Mouse (Mus musculus) gastrocnemius, postnatal 14 days (tissue): Measurements from ENCODE around the gene Onecut1. TPM values are rescaled to one million over a fixed set of nuclear protein-coding genes. Genes with fewer than 3 reads are reported as not detected.

Source experiments
- DNase-seq: peaks from one replicate; pipeline ENCODE4 v3.0.0; 2021; ENCODE audit warnings: mixed read lengths
- intact Hi-C: fragments of 180-260 bp; cut with DNase I; formaldehyde crosslinking; loops from one replicate; pipeline ENCODE4 v1.15.1; 2025; ENCODE audit warnings: low total_unique reads
- total RNA-seq, 2 experiments: library from RNA; stranded (reverse); gene quantifications; 2 replicates each; pipeline ENCODE4 v1.2.3; 2021

The Onecut1 gene
- total RNA-seq, 2 experiments from 2014 or later = not detected

GRCm38 (mm10) chr9:74857508-74857840 lies 4.2 kb upstream of the Onecut1 start:
- intact Hi-C loops = no loop called here
- no peak for DNase-seq

DNA sequence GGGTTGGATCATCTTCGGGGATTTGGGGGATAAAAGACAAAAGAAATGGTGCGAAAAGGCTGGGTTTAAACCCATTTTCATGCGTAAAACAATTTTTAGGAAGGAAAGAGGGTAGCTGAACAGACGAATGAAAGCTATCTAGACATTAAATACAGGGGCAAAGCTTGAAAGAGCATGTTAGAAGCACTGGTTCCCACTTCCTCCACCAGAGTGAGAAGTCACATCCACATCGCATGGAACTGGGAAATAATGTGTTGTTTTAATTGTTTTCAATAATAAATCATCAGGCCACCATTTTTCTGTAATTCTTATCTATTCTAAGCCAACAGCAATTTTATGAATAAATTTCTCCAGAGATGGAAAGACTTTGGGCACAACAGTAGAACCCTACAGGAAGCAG lies 3.6 kb upstream of the Onecut1 start:
- intact Hi-C loops = no loop called here
- DNase-seq = no peak

DNA sequence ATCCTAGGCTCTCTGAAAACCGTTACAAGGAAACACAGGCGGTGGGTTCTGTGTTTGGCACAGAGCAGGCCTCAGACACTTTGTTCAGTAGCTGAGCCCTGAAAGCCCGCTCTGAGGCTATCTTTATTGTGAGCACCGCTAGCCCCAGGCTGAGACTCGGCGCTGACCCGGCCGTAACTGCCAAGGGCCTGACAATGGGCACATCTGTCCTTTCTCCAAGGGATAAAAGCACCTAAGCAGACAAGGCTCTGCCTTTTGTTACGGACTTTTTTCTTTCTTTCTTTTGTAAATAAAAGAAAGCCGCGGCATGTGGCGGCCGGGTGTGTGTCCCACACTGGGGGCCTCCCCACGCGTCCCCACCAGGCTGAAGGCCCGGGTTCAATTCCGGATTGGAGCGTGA lies 1.3 kb upstream of the Onecut1 start:
- DNase-seq = no peak
- intact Hi-C loops = loop anchor here (10.0 kb wide), 1 partner anchor 716 kb away; no protein-coding TSS in a partner anchor

GRCm38 (mm10) chr9:74862096-74862780 lies 517 bp downstream of the Onecut1 start:
- intact Hi-C loops = loop anchor here (10.0 kb wide), 1 partner anchor 717 kb away; no protein-coding TSS in a partner anchor
- no peak for DNase-seq

- no peak for DNase-seq
- intact Hi-C loops = loop anchor here (10.0 kb wide), 1 partner anchor 718 kb away; no protein-coding TSS in a partner anchor
Observed at GRCm38 (mm10) chr9:74862783-74863654, 1.3 kb downstream of the Onecut1 start.

DNA sequence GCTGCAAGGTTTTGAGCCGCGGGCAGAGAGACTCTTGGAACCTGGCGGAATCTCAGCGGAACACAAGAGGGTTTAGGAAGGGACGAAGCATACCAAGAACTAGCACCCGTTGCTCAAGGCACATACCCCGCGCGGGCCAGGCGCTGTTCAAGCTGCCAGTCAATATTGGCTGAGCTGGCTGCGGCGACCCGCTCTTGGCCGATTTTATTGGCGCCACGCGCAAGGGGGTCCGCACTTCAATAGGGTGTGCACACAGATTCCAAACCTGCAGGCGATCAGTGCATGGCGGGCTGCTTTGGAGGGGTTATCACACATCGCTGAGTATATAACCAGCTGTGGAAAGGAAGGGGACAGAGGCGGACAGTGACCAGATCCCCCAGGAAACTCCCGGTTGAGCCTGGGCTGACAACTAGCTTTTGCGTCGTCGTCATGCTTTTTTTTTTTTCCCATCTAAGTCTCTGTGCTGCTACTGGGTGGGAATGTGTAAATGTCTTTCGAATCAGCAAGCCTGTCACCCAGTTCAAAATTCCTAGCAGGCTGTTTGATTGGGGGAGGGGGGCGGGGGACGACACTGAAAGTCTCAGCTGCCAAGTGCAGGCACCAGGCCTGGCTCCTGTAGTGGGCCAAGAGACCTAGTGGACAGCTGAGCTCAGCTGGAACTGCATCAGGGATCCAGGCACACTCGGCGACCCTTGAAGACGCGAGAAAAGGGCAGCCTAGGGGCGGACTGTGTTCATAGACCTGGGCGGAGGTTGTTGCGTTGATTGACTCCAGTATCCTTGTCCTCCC lies 2.1 kb downstream of the Onecut1 start:
- DNase-seq = peak; percentile 6
- intact Hi-C loops = loop anchor here (10.0 kb wide), 1 partner anchor 719 kb away; no protein-coding TSS in a partner anchor

- no peak for DNase-seq
- intact Hi-C loops = loop anchor here (10.0 kb wide), 1 partner anchor 720 kb away; no protein-coding TSS in a partner anchor
Observed at GRCm38 (mm10) chr9:74864471-74864870, 2.8 kb downstream of the Onecut1 start.

- intact Hi-C loops = loop anchor here (10.0 kb wide), 1 partner anchor 722 kb away; no protein-coding TSS in a partner anchor
Observed at GRCm38 (mm10) chr9:74866596-74867313, 5.0 kb downstream of the Onecut1 start.

DNA sequence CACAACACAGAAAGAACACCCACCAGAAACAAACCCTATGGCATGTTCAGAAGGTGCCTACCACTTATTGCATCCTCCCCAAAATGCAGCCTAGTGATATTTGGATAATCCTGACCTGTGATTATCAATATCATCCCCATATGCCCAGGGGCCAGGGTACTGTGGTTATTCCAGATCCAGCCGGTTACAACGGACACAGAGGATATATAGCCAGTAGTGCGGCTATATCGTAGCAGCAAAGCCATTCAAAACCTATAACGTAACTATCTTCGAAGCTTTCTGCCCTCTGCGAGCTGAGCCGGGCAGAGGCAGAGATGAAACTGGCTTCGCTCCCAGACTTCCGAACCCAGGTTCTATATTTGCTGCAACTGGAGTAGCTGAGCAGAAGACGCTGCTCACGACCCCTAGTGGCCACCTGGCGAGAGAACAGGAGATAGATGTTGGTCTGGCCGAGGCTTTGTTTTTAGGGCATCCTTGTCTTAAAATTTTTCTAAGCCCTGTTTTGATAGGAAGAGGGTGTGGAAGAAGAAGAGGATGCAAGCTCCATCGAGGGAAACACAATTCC lies 6.0 kb downstream of the Onecut1 start:
- peak; percentile 38 for DNase-seq
- intact Hi-C loops = loop anchor here (10.0 kb wide), 1 partner anchor 723 kb away; no protein-coding TSS in a partner anchor

More at GRCm38 (mm10) chr9:74866596-74867313, 5.0 kb downstream of the Onecut1 start:
- no peak for DNase-seq

DNA sequence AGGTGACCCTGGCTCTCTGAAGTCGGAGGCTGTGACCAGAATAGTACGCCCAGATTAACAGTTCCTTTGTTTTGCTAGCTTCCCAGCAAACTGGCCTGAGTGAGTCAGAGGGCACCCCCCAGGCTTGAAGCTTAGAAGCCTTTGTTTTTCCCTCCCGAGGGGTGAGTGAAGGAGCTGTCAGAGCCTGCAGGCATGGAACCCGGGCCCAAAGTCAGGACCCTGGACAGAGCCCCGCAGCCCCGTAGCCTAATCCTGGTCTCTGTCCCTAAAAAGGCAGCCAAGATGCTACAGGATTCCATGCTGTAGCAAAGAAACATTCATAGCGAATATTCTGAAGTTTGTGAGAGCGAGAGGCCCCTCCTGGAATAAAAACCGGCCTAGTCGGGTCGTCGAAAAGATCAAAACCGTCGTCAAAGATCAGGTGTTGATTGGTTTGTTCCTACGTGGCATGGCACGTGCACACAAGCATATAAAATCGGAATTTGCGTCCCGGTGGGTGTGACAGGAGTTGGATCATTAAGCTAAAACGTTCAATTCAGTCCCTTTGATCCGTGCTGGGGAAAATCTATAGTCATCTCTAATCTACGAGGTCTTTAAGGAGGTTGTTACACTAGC lies 6.7 kb downstream of the Onecut1 start:
- peak; percentile 11 for DNase-seq
- intact Hi-C loops = loop anchor here (10.0 kb wide), 1 partner anchor 724 kb away; no protein-coding TSS in a partner anchor

DNA sequence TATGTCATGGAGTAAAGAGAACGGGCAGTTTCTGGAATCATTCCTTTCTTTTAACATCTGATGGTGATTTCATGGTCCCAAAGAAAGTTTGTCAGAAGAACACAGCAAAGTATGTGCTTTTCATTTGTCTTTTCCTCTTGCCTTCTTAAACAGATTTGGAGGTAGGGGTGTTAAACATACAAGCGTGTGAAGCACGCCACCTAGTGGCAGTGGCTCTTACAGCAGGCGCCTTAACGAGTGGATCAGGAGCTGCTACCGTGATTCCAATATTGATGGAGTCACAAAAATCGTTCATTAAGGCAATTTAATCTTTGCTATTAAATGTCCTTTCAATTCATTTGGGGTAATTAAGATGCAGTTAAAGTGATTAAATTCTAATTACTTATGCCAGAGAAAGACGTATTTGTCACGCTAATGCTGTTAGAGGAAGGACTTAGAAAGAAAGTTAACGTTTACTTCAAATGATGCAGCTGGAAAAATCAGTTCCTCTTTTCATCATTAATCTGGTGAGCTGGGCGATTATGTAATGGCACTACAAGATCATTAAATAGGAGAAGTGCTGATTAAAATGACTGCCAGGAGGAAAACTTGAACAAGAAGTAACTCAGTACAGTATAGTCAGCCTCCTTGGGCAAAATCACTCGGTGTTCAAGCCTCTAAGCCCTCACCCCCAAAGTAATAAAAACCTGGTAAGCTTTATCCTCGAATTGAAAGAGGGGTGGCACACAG lies 9.4 kb downstream of the Onecut1 start:
- peak; percentile 41 for DNase-seq

GRCm38 (mm10) chr9:74876328-74876727 lies 14.6 kb downstream of the Onecut1 start:
- DNase-seq = no peak
- intact Hi-C loops = no loop called here

More for the DNA sequence above, 9.4 kb downstream of the Onecut1 start:
- intact Hi-C loops = no loop called here

DNA sequence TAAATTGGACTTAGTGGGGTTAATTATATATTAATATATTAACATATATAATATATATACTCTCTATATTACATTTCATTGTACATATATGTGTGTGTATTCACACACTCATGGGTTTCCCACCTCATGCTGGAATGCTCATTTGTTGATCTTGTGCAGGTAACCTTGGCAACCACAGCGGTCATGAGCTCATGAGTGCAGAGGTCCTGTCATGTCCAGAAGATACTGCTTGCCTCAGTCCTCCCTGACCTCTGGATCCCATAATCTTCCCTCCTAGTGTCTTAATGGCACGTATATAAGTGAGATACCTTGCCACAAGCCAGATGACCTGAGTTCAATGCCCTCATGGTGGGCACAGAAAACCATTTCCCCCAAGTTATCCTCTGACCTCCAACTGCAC lies 16.0 kb downstream of the Onecut1 start:
- intact Hi-C loops = no loop called here
- no peak for DNase-seq

GRCm38 (mm10) chr9:74887866-74888265 lies 26.1 kb downstream of the Onecut1 start:
- no peak for DNase-seq
- intact Hi-C loops = no loop called here

GRCm38 (mm10) chr9:74896742-74897141 lies 35.0 kb downstream of the Onecut1 start:
- no peak for DNase-seq
- intact Hi-C loops = no loop called here

DNA sequence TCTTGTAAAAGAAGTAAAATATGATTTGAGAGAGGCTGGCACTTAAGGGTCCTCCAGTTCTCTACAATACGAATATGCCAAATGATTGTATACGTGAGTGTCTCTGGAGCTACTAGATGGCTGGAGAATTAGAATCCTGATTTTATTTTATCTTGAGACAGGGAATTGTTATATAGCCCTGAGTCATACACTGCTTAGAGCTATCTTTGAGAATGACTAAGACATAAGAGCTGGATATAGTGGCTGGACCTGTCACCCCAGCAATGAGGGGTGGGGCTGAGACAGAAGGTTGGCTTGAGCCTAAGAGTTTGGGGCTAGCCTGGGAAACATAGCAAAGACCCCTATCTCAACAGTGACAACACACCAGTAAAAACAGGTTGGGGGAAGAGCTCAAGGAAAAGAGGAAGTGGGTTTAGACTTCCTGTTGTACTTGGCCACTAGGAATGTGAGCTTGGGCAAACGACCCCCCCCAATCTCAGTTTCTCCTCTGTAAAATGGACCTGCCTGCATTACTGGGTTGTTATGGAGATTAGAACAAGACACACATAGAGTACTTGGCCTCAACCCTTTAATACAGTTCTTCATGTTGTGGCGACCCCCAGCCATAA lies 35.8 kb downstream of the Onecut1 start:
- intact Hi-C loops = no loop called here
- no peak for DNase-seq

DNA sequence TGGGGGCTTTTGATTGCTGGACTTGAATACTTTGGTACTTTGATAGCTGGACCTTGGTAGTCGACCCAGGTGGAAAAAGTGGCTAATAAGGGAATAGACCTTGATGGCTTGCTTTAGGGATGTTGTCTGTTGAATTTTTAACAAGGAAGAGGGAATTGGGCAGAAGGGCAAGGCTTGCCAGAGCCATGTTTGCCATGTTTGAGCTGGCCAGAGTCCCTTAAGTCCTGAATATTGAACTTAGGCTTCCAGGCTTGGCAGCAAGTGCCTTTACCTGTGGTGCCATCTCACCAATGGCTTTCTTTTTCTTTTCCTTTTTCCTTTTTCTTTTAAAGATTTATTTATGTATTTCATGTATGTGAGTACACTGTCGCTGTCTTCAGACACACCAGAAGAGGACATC lies 38.4 kb downstream of the Onecut1 start:
- no peak for DNase-seq
- intact Hi-C loops = no loop called here
